Mouse (Mus musculus) thymus, adult 2 months (tissue): ENCODE data around the gene Igdcc3. TPM values are rescaled to one million over a fixed set of nuclear protein-coding genes. Genes with fewer than 3 reads are reported as not detected.

Experiments used
- DNase-seq: peaks from one replicate; pipeline ENCODE4 v3.0.0; 2021
- H3K27ac ChIP-seq: fragments of 200-500 bp; 2 replicates; pipeline ENCODE4 v1.5.1; 2012; ENCODE audit warnings: low read length, control low read depth; ENCODE audit not compliant: control insufficient read depth, insufficient read depth
- H3K27me3 ChIP-seq: fragments of 200-500 bp; 2 replicates; pipeline ENCODE4 v1.6.1; 2012; ENCODE audit warnings: mild to moderate bottlenecking, low read length, moderate library complexity, mixed read lengths; ENCODE audit not compliant: control insufficient read depth, insufficient read depth
- H3K36me3 ChIP-seq: fragments of 200-500 bp; 2 replicates; pipeline ENCODE4 v1.6.1; 2012; ENCODE audit warnings: mild to moderate bottlenecking, low read length, moderate library complexity; ENCODE audit not compliant: control insufficient read depth, insufficient read depth
- H3K4me1 ChIP-seq: fragments of 200-500 bp; replicated peaks from 2 replicates; pipeline ENCODE4 v1.6.1; 2012; ENCODE audit warnings: low read length; ENCODE audit not compliant: control insufficient read depth, insufficient read depth
- H3K4me3 ChIP-seq: fragments of 200-500 bp; 2 replicates; pipeline ENCODE4 v1.5.1; 2012; ENCODE audit warnings: mild to moderate bottlenecking, low read length, control low read depth, moderate library complexity; ENCODE audit not compliant: control insufficient read depth, insufficient read depth
- CTCF ChIP-seq: fragments of 200-500 bp; IDR thresholded peaks from 2 replicates; pipeline ENCODE4 v1.5.1; 2012; ENCODE audit warnings: mild to moderate bottlenecking, control low read depth, low read length, moderate library complexity, borderline replicate concordance; ENCODE audit not compliant: control insufficient read depth, poor library complexity, insufficient read depth; ENCODE audit errors: extremely low read depth
- POLR2A ChIP-seq: fragments of 200-500 bp; IDR thresholded peaks from 2 replicates; pipeline ENCODE4 v1.6.1; 2012; ENCODE audit warnings: mild to moderate bottlenecking, low read length, control low read depth, moderate library complexity; ENCODE audit not compliant: control insufficient read depth, poor library complexity, insufficient read depth; ENCODE audit errors: extremely low read depth
- WGBS: fragments of 180-500 bp; shearing (Covaris S2); methylation state at CpG from one replicate; pipeline ENCODE4 v1.1.7; 2018; 5-methylcytosine and 5-hydroxymethylcytosine counted together
- polyA plus RNA-seq: library from polyadenylated mRNA; depleted of rRNA; stranded (reverse); fragments of >200 nt; gene quantifications from 2 replicates; pipeline ENCODE4 v1.2.3, GENCODE M21; 2012

Gene Igdcc3
- polyA plus RNA-seq, 1 experiment = 0.07 TPM

GRCm38 (mm10) chr9:65172654-65173053, 31.7 kb downstream of the Igdcc3 start:
- no peaks in the 10 kb centered on the region for H3K36me3 ChIP-seq
- DNase-seq = no peak
- no peak overlapping the region for H3K27ac ChIP-seq
- no peak for TF ChIP-seq POLR2A
- TF ChIP-seq CTCF = no peak
- no peak overlapping the region for H3K4me3 ChIP-seq
- H3K4me1 ChIP-seq = no peaks in the 10 kb centered on the region
- no peaks in the 10 kb centered on the region for H3K27me3 ChIP-seq
- WGBS = 89% methylated on average over 9 of the region's 9 CpGs

GRCm38 (mm10) chr9:65175234-65175938, 34.4 kb downstream of the Igdcc3 start:
- Histone ChIP-seq H3K36me3 (no peaks in the 10 kb centered on the region), H3K27ac (no peak overlapping the region), H3K27me3 (no peaks in the 10 kb centered on the region), H3K4me1 (0 out of 2 replicates have a peak, but pooled peaks cover 3% of the 10 kb centered on the region), H3K4me3 (no peak overlapping the region)
- DNase-seq = no peak
- TF ChIP-seq POLR2A (no peak), CTCF (no peak)
- WGBS = 88% methylated on average over 5 of the region's 5 CpGs

GRCm38 (mm10) chr9:65175939-65176871, 35.2 kb downstream of the Igdcc3 start:
- H3K4me3 ChIP-seq = no peak overlapping the region
- H3K4me1 ChIP-seq = 0 out of 2 replicates have a peak, but pooled peaks cover 4% of the 10 kb centered on the region
- DNase-seq = no peak
- WGBS = 74% methylated on average over 9 of the region's 9 CpGs
- no peak overlapping the region for H3K27ac ChIP-seq
- H3K36me3 ChIP-seq = no peaks in the 10 kb centered on the region
- H3K27me3 ChIP-seq = no peaks in the 10 kb centered on the region
- TF ChIP-seq CTCF (no peak), POLR2A (no peak)

- TF ChIP-seq POLR2A (no peak), CTCF (no peak)
- 98% methylated on average over 3 of the region's 3 CpGs for WGBS
Measured at GRCm38 (mm10) chr9:65177497-65177896, 36.5 kb downstream of the Igdcc3 start.

GRCm38 (mm10) chr9:65177912-65178311, 36.9 kb downstream of the Igdcc3 start:
- no peak overlapping the region for H3K27ac ChIP-seq
- H3K4me3 ChIP-seq = no peak overlapping the region
- TF ChIP-seq CTCF (no peak), POLR2A (no peak)
- H3K27me3 ChIP-seq = no peaks in the 10 kb centered on the region
- WGBS = 93% methylated on average over 10 of the region's 10 CpGs
- H3K4me1 ChIP-seq = 0 out of 2 replicates have a peak, but pooled peaks cover 4% of the 10 kb centered on the region
- no peak for DNase-seq
- no peaks in the 10 kb centered on the region for H3K36me3 ChIP-seq

More at GRCm38 (mm10) chr9:65177497-65177896, 36.5 kb downstream of the Igdcc3 start:
- Histone ChIP-seq H3K4me1 (0 out of 2 replicates have a peak, but pooled peaks cover 4% of the 10 kb centered on the region), H3K27ac (no peak overlapping the region), H3K36me3 (no peaks in the 10 kb centered on the region), H3K27me3 (no peaks in the 10 kb centered on the region), H3K4me3 (no peak overlapping the region)
- DNase-seq = no peak

GRCm38 (mm10) chr9:65178336-65179213, 37.6 kb downstream of the Igdcc3 start:
- 0 out of 2 replicates have a peak, but pooled peaks cover 4% of the 10 kb centered on the region for H3K4me1 ChIP-seq
- H3K4me3 ChIP-seq = no peak overlapping the region
- H3K27me3 ChIP-seq = no peaks in the 10 kb centered on the region
- no peak for DNase-seq
- 84% methylated on average over 22 of the region's 22 CpGs for WGBS
- no peak for TF ChIP-seq POLR2A
- no peak for TF ChIP-seq CTCF
- no peak overlapping the region for H3K27ac ChIP-seq
- H3K36me3 ChIP-seq = no peaks in the 10 kb centered on the region
